Mouse (Mus musculus) hindbrain, postnatal 0 days (tissue): Measurements from ENCODE around the gene Sdr9c7. TPM values are rescaled to one million over a fixed set of nuclear protein-coding genes. Genes with fewer than 3 reads are reported as not detected.
"Not testable (repeated sequence)": the region's sequence is repeated elsewhere in the genome, so short reads cannot be mapped to it uniquely, and the experiment has no call there.

Source experiments
- ATAC-seq: fragments of 200-750 bp; cut with Nextera tagmentation; 2 replicates; pipeline ENCODE4 v1.8.0; 2017; ENCODE audit warnings: mild to moderate bottlenecking, moderate TSS enrichment, moderate library complexity
- DNase-seq: peaks from one replicate; pipeline ENCODE4 v3.0.0-alpha.2; 2015; ENCODE audit warnings: low spot score
- H3K27ac ChIP-seq: fragments of 300-500 bp; sonication (generic); 2 replicates; pipeline ENCODE4 v1.5.1; 2014; ENCODE audit warnings: mild to moderate bottlenecking
- H3K27me3 ChIP-seq: fragments of 300-500 bp; sonication (generic); 2 replicates; pipeline ENCODE4 v1.6.1; 2014; ENCODE audit warnings: low read length, mixed read lengths; ENCODE audit not compliant: insufficient read depth
- H3K36me3 ChIP-seq: fragments of 300-500 bp; sonication (generic); 2 replicates; pipeline ENCODE4 v1.6.1; 2014; ENCODE audit warnings: low read length, mixed read lengths; ENCODE audit not compliant: insufficient read depth
- H3K4me1 ChIP-seq: fragments of 300-500 bp; sonication (generic); 2 replicates; pipeline ENCODE4 v1.6.1; 2014; ENCODE audit warnings: antibody characterized with exemption, low read length, mixed read lengths; ENCODE audit not compliant: insufficient read depth
- H3K4me2 ChIP-seq: fragments of 300-500 bp; sonication (generic); 2 replicates; pipeline ENCODE4 v1.6.1; 2014; ENCODE audit warnings: low read depth, mild to moderate bottlenecking, low read length, moderate library complexity, mixed read lengths
- H3K4me3 ChIP-seq: fragments of 300-500 bp; sonication (generic); 2 replicates; pipeline ENCODE4 v1.5.1; 2014; ENCODE audit warnings: low read length
- H3K9ac ChIP-seq: fragments of 300-500 bp; sonication (generic); replicated peaks from 2 replicates; pipeline ENCODE4 v1.6.1; 2014; ENCODE audit warnings: mild to moderate bottlenecking, low read length, moderate library complexity, mixed read lengths
- H3K9me3 ChIP-seq: fragments of 300-500 bp; sonication (generic); 2 replicates; pipeline ENCODE4 v1.6.1; 2016; ENCODE audit warnings: low read length, mixed read lengths
- CTCF ChIP-seq: IDR thresholded peaks from 2 replicates; pipeline ENCODE4 v1.5.1; 2016; ENCODE audit warnings: antibody characterized with exemption, control low read depth, low read depth
- WGBS: fragments of 180-500 bp; shearing (Covaris S2); extraction: QIAGEN DNeasy Blood & Tissue Kit; methylation state at CpG from one replicate; pipeline ENCODE4 v1.1.7; 2014; 5-methylcytosine and 5-hydroxymethylcytosine counted together
- polyA plus RNA-seq: library from polyadenylated mRNA; unstranded; fragments of >200 nt; fragmentation: Nextera tagmentation; extraction: Ambion mirVana; gene quantifications from 2 replicates; pipeline ENCODE4 v1.2.1, GENCODE M21; 2015
- total RNA-seq: library from RNA; depleted of rRNA; stranded (reverse); fragments of >200 nt; gene quantifications from 2 replicates; pipeline ENCODE4 v1.2.3, GENCODE M21; 2014

The Sdr9c7 gene
- total and polyA plus RNA-seq, 2 experiments from 2014 or later, result not detected

DNA sequence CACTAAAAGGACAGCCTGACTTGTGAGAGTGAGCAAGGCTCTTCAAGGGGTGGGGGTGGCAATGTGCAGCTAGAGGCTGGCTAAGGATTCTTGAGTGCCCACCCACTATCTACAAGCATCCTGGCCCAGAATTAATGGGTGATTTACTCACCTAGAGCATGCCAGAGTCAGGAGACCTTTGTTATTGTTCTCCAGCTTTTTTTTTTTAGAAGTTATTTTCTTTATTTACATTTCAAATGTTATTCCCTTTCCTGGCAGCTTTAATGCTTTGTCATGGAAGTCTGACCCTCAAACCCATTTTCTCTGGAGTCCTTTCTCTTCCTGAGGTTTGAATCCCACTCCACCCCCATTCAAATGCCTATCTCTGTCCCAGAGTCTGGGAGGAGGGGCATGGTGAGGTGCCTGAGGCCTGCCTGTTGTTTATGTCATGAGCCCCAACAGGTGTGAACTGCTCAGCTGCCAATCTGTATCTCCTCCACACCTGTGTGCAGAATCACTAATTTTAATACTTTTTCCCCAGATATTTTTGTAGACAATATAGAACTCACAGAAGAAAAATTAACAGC lies 9.2 kb downstream of the Sdr9c7 start:
- TF ChIP-seq CTCF, result no peak

DNA sequence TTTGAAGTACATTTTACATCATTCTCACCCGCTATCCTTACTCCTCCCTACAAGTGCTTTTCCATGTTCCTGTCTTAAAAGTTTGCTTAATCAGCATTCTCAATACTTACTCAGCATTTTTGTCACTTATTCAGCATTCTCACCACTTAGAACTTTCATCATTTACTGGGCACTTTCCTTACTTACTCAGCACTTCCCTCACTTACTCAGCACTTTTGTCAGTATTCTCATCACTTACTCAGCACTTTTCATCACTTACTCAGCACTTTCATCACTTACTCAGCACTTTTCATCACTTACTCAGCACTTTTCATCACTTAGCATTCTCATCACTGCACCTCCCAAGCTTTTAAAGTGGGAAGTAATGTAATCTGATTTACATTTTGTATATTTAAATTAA lies 17.3 kb downstream of the Sdr9c7 start:
- H3K27ac ChIP-seq, result no peak overlapping the region
- DNase-seq (no peak), ATAC-seq (no peak)
- H3K4me2 ChIP-seq, result no peak overlapping the region
- H3K4me3 ChIP-seq, result no peak overlapping the region
- no peaks in the 10 kb centered on the region for H3K27me3 ChIP-seq
- no peak for TF ChIP-seq CTCF
- H3K9me3 ChIP-seq, result no peaks in the 10 kb centered on the region
- WGBS, result 88% methylated on average over 1 of the region's 1 CpGs
- H3K9ac ChIP-seq, result no peak overlapping the region
- no peaks in the 10 kb centered on the region for H3K36me3 ChIP-seq
- H3K4me1 ChIP-seq, result no peaks in the 10 kb centered on the region

More for the DNA sequence above, 9.2 kb downstream of the Sdr9c7 start:
- Histone ChIP-seq H3K4me3 (no peak overlapping the region), H3K4me2 (no peak overlapping the region), H3K36me3 (no peaks in the 10 kb centered on the region), H3K9me3 (no peaks in the 10 kb centered on the region), H3K27me3 (no peaks in the 10 kb centered on the region), H3K4me1 (no peaks in the 10 kb centered on the region), H3K27ac (no peak overlapping the region), H3K9ac (no peak overlapping the region)
- ATAC-seq, result no peak
- DNase-seq, result no peak

DNA sequence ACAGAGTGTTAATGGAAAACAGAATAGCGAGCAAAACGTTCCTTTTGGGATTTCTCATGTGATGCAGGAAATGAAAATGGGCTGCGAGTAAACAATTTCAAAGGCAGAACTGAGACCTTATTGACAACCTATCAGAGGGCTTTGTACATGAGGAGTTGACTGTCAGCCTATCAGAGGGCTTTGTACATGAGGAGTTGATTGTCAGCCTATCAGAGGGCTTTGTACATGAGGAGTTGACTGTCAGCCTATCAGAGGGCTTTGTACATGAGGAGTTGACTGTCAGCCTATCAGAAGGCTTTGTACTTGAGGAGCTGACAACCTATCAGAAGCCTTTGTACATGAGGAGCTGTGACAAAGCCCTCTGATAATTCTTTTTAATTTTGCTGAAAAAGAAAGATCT lies 18.9 kb downstream of the Sdr9c7 start:
- 86% methylated on average over 3 of the region's 3 CpGs for WGBS
- H3K9me3 ChIP-seq, H3K36me3 ChIP-seq, H3K27me3 ChIP-seq, H3K4me2 ChIP-seq, H3K27ac ChIP-seq, H3K4me1 ChIP-seq, H3K9ac ChIP-seq, H3K4me3 ChIP-seq, DNase-seq: not testable (repeated sequence)
- ATAC-seq, result 0 out of 2 replicates have a peak, but pooled peaks have one; percentile 58

DNA sequence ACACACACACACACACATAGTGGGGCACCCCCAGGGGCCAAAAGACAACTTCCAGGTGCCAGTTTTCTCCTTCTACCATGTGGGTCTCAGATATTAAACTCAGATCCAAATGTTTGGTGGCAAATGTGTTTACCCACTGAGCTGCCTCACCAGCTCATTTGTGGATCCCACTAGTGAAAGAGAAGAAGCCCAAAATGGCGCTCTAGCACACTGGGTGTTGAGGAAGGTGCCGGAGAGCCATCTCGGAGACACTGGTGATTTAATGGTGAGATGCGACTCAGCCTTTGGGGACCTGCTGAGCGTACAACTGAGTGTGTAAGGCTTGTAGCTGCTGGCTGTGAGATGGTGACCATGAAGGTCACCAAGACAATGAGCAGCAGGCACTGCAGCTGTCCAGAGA lies 19.3 kb downstream of the Sdr9c7 start:
- DNase-seq, result no peak
- no peak overlapping the region for H3K9ac ChIP-seq
- no peaks in the 10 kb centered on the region for H3K27me3 ChIP-seq
- H3K9me3 ChIP-seq, result no peaks in the 10 kb centered on the region
- H3K4me3 ChIP-seq, result no peak overlapping the region
- no peak for ATAC-seq
- no peak for TF ChIP-seq CTCF
- no peak overlapping the region for H3K4me2 ChIP-seq
- H3K27ac ChIP-seq, result no peak overlapping the region
- H3K36me3 ChIP-seq, result no peaks in the 10 kb centered on the region
- 91% methylated on average over 5 of the region's 5 CpGs for WGBS
- H3K4me1 ChIP-seq, result no peaks in the 10 kb centered on the region

DNA sequence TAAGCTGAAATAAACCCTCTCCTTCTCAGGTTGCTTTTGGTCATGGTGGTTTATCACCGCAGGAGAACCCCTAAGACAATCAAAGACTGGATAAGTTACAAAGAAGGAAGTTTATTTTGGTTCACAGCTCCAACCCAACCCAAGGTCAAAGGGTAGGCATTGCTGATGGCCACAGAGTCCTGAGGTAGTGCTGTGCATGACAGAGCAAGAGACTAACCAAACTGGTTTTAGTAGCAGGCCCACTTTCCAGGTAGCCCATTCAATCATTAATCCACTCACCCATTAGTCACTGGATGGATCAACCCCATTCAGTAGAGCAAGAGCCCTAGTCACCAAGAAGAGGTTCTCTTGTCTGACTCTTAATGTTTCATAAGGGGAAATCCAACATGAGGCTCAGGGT lies 23.9 kb downstream of the Sdr9c7 start:
- DNase-seq (no peak), ATAC-seq (no peak)
- Histone ChIP-seq H3K36me3 (no peaks in the 10 kb centered on the region), H3K9ac (no peak overlapping the region), H3K4me2 (no peak overlapping the region), H3K27ac (no peak overlapping the region), H3K4me3 (no peak overlapping the region), H3K9me3 (no peaks in the 10 kb centered on the region), H3K4me1 (no peaks in the 10 kb centered on the region), H3K27me3 (no peaks in the 10 kb centered on the region)
- TF ChIP-seq CTCF, result no peak
- 82% methylated on average over 1 of the region's 1 CpGs for WGBS

DNA sequence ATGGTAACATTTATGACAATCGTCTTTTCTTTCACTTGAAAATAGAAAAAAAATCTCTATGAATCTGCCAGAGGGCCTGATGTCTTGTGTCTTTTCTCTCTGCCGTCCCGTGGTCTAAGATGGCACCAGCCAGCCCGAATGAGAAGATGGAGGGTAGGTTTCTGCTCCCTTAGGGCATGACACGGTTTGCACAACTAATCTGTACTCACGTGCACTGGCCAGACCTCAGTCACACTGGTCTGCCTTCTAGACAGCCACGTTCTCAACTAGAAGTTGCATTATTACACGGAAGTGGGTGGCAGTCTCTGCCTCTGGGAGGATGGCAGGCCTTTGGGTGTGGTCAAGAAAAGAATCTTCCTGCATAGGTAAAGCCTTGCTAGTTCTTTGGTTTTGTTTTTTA lies 24.7 kb downstream of the Sdr9c7 start:
- Histone ChIP-seq H3K27ac (no peak overlapping the region), H3K4me3 (no peak overlapping the region), H3K9ac (no peak overlapping the region), H3K36me3 (no peaks in the 10 kb centered on the region), H3K9me3 (no peaks in the 10 kb centered on the region), H3K4me2 (no peak overlapping the region), H3K4me1 (no peaks in the 10 kb centered on the region), H3K27me3 (no peaks in the 10 kb centered on the region)
- DNase-seq, result no peak
- no peak for TF ChIP-seq CTCF
- 88% methylated on average over 8 of the region's 8 CpGs for WGBS
- no peak for ATAC-seq

DNA sequence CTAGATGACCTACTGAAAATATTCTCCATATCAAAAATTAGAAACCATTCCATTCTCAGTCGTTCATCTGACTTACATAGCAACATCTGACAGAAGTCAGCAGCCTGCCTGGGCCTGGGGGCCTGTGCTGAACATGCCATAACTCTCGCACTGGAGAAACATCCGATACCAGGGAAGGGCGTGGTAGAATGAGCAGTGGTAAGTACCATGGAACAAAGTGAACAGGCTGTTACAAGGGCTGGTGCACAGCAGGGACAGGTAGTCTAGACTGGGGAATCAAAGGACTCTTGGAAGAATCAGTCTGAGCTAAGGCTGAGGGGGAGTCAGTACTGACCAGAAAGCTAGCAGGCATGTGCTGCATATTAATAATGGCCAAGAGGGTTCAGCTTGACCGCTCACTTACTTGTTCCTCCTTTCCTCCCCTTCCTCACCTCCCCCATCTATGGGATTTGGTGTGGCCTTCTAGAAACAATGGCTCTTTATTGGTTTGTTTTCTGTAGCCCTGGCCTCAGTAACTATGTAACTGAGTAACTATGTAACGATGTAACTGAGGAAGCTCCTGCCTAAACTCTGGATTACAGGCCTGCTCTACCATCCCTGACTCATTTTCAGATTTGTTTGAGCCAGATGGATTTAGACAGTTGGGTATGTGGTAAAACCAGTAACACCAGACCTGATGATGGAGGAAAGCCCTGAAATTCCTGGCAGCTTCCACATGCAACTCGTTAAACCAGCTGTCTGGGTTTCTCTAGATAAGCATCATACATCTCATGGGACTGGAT lies 26.5 kb downstream of the Sdr9c7 start:
- 58% methylated on average over 7 of the region's 7 CpGs for WGBS
- DNase-seq, result no peak

More for the DNA sequence above, 26.5 kb downstream of the Sdr9c7 start:
- no peaks in the 10 kb centered on the region for H3K4me1 ChIP-seq
- H3K9me3 ChIP-seq, result no peaks in the 10 kb centered on the region
- H3K9ac ChIP-seq, result no peak overlapping the region
- no peaks in the 10 kb centered on the region for H3K27me3 ChIP-seq
- H3K36me3 ChIP-seq, result no peaks in the 10 kb centered on the region
- H3K4me3 ChIP-seq, result no peak overlapping the region
- 0 out of 2 replicates have a peak, but pooled peaks have one; percentile 12 for ATAC-seq
- no peak overlapping the region for H3K4me2 ChIP-seq
- no peak overlapping the region for H3K27ac ChIP-seq
- TF ChIP-seq CTCF, result no peak
